Mouse (Mus musculus): ENCODE data around the gene Ovol3. TPM values are rescaled to one million over a fixed set of nuclear protein-coding genes. Genes with fewer than 3 reads are reported as not detected.

Ovol3 gene
- not detected in 2 replicates for polyA plus RNA-seq (2015; fragmentation: Nextera tagmentation; extraction: Ambion mirVana)

- no peak for ATAC-seq
- no peaks in the 10 kb centered on the region for H3K9me3 ChIP-seq
- H3K27me3 ChIP-seq (replicated peaks): no peaks in the 10 kb centered on the region
- 83% methylated on average over 4 of the region's 4 CpGs for WGBS
- H3K27ac ChIP-seq: no peak within 1 kb of the TSS
- peaks cover 8% of the 10 kb centered on the region for H3K4me1 ChIP-seq (replicated peaks)
- no peak within 1 kb of the TSS for H3K4me3 ChIP-seq (replicated peaks)
- peaks cover 6% of the 10 kb centered on the region for H3K36me3 ChIP-seq
- no peak within 1 kb of the TSS for H3K4me2 ChIP-seq (replicated peaks)
- no peak within 1 kb of the TSS for H3K9ac ChIP-seq
These were observed at the start of gene Ovol3 for GRCm38 (mm10) chr7:30235625-30236024. Gene Ovol3, minus strand, starts transcription at chr7:30235725.

- ATAC-seq: no peak
- WGBS: 78% methylated on average over 7 of the region's 7 CpGs
- no peaks in the 10 kb centered on the region for H3K27me3 ChIP-seq (replicated peaks)
- H3K4me2 ChIP-seq (replicated peaks): no peak overlapping the region
- no peaks in the 10 kb centered on the region for H3K9me3 ChIP-seq
- H3K9ac ChIP-seq: no peak overlapping the region
- no peak overlapping the region for H3K27ac ChIP-seq
- no peaks in the 10 kb centered on the region for H3K36me3 ChIP-seq
- H3K4me1 ChIP-seq (replicated peaks): peaks cover 4% of the 10 kb centered on the region; the same call in 1 of the 2 replicates
- no peak overlapping the region for H3K4me3 ChIP-seq (replicated peaks)
These were observed 47.2 kb upstream of the Ovol3 start for GRCm38 (mm10) chr7:30282740-30283139.

GRCm38 (mm10) chr7:30281522-30281921 is 46.0 kb upstream of the Ovol3 start:
- no peaks in the 10 kb centered on the region for H3K27me3 ChIP-seq (replicated peaks)
- H3K9me3 ChIP-seq: no peaks in the 10 kb centered on the region
- WGBS: 70% methylated on average over 4 of the region's 4 CpGs
- H3K4me2 ChIP-seq (replicated peaks): peak overlapping the region; percentile 86
- peaks cover 4% of the 10 kb centered on the region; the same call in 1 of the 2 replicates for H3K4me1 ChIP-seq (replicated peaks)
- H3K4me3 ChIP-seq (replicated peaks): no peak overlapping the region
- peak overlapping the region; percentile 98; the same call in 1 of the 2 replicates for H3K27ac ChIP-seq
- ATAC-seq: no peak
- no peaks in the 10 kb centered on the region for H3K36me3 ChIP-seq
- H3K9ac ChIP-seq: no peak overlapping the region

- Histone ChIP-seq H3K36me3 (no peaks in the 10 kb centered on the region), H3K4me1 (replicated peaks) (peaks cover 4% of the 10 kb centered on the region; the same call in 1 of the 2 replicates), H3K4me2 (replicated peaks) (peak overlapping the region; percentile 86), H3K4me3 (replicated peaks) (peak overlapping the region; percentile 82), H3K27ac (peak overlapping the region; percentile 98), H3K9ac (peak overlapping the region; percentile 38), H3K9me3 (no peaks in the 10 kb centered on the region), H3K27me3 (replicated peaks) (no peaks in the 10 kb centered on the region)
- under 1% methylated on average over 20 of the region's 20 CpGs for WGBS
- peak; percentile 83 for ATAC-seq
These were observed 45.2 kb upstream of the Ovol3 start for GRCm38 (mm10) chr7:30280670-30281138.

- Histone ChIP-seq H3K27me3 (replicated peaks) (no peaks in the 10 kb centered on the region), H3K4me3 (replicated peaks) (peak within 1 kb of the TSS; percentile 82), H3K4me1 (replicated peaks) (peaks cover 4% of the 10 kb centered on the region; the same call in 1 of the 2 replicates), H3K9me3 (no peaks in the 10 kb centered on the region), H3K4me2 (replicated peaks) (peak within 1 kb of the TSS; percentile 86), H3K9ac (peak within 1 kb of the TSS; percentile 54), H3K36me3 (no peaks in the 10 kb centered on the region), H3K27ac (peak within 1 kb of the TSS; percentile 98)
- WGBS: under 1% methylated on average over 49 of the region's 49 CpGs
- ATAC-seq: peak; percentile 98
These were observed 44.6 kb upstream of the Ovol3 start, which contains the start of the genes Thap8 and Wdr62 for GRCm38 (mm10) chr7:30279951-30280669. Gene Thap8, plus strand, starts transcription at chr7:30280094. Gene Wdr62, minus strand, starts transcription at chr7:30280419.

GRCm38 (mm10) chr7:30279536-30279935 is 44.0 kb upstream of the Ovol3 start:
- peak overlapping the region; percentile 98 for H3K27ac ChIP-seq
- peak; percentile 35; the same call in 1 of the 2 replicates for ATAC-seq
- no peaks in the 10 kb centered on the region for H3K27me3 ChIP-seq (replicated peaks)
- peak overlapping the region; percentile 82 for H3K4me3 ChIP-seq (replicated peaks)
- H3K36me3 ChIP-seq: no peaks in the 10 kb centered on the region
- peak overlapping the region; percentile 86 for H3K4me2 ChIP-seq (replicated peaks)
- WGBS: 0% methylated on average over 6 of the region's 6 CpGs
- H3K4me1 ChIP-seq (replicated peaks): peaks cover 4% of the 10 kb centered on the region; the same call in 1 of the 2 replicates
- no peaks in the 10 kb centered on the region for H3K9me3 ChIP-seq
- peak overlapping the region; percentile 54 for H3K9ac ChIP-seq

- Histone ChIP-seq H3K27ac (no peak overlapping the region), H3K9ac (no peak overlapping the region), H3K4me1 (replicated peaks) (peaks cover 4% of the 10 kb centered on the region; the same call in 1 of the 2 replicates), H3K9me3 (no peaks in the 10 kb centered on the region), H3K36me3 (no peaks in the 10 kb centered on the region), H3K4me2 (replicated peaks) (peak overlapping the region; percentile 86), H3K4me3 (replicated peaks) (no peak overlapping the region), H3K27me3 (replicated peaks) (no peaks in the 10 kb centered on the region)
- ATAC-seq: no peak
- 40% methylated on average over 2 of the region's 2 CpGs for WGBS
These were observed 43.4 kb upstream of the Ovol3 start for GRCm38 (mm10) chr7:30278911-30279310.

GRCm38 (mm10) chr7:30274383-30274782 is 38.9 kb upstream of the Ovol3 start:
- Histone ChIP-seq H3K4me1 (replicated peaks) (peaks cover 1% of the 10 kb centered on the region; the same call in 1 of the 2 replicates), H3K27ac (no peak overlapping the region), H3K36me3 (no peaks in the 10 kb centered on the region), H3K27me3 (replicated peaks) (no peaks in the 10 kb centered on the region), H3K4me3 (replicated peaks) (no peak overlapping the region), H3K9me3 (no peaks in the 10 kb centered on the region), H3K4me2 (replicated peaks) (no peak overlapping the region), H3K9ac (no peak overlapping the region)
- WGBS: 53% methylated on average over 6 of the region's 6 CpGs
- ATAC-seq: no peak

GRCm38 (mm10) chr7:30269641-30270040 is 34.1 kb upstream of the Ovol3 start:
- Histone ChIP-seq H3K27ac (no peak overlapping the region), H3K27me3 (replicated peaks) (no peaks in the 10 kb centered on the region), H3K4me2 (replicated peaks) (no peak overlapping the region), H3K36me3 (no peaks in the 10 kb centered on the region), H3K9me3 (no peaks in the 10 kb centered on the region), H3K4me3 (replicated peaks) (no peak overlapping the region), H3K4me1 (replicated peaks) (no peaks in the 10 kb centered on the region), H3K9ac (no peak overlapping the region)
- ATAC-seq: no peak
- 91% methylated on average over 4 of the region's 4 CpGs for WGBS

- Histone ChIP-seq H3K9me3 (no peaks in the 10 kb centered on the region), H3K9ac (no peak overlapping the region), H3K36me3 (no peaks in the 10 kb centered on the region), H3K27me3 (replicated peaks) (no peaks in the 10 kb centered on the region), H3K4me1 (replicated peaks) (no peaks in the 10 kb centered on the region), H3K4me2 (replicated peaks) (no peak overlapping the region), H3K4me3 (replicated peaks) (no peak overlapping the region), H3K27ac (no peak overlapping the region)
- WGBS: 78% methylated on average over 3 of the region's 3 CpGs
- ATAC-seq: no peak
These were observed 31.3 kb upstream of the Ovol3 start for GRCm38 (mm10) chr7:30266780-30267179.

GRCm38 (mm10) chr7:30265935-30266334 is 30.4 kb upstream of the Ovol3 start:
- Histone ChIP-seq H3K27me3 (replicated peaks) (no peaks in the 10 kb centered on the region), H3K4me1 (replicated peaks) (no peaks in the 10 kb centered on the region), H3K4me2 (replicated peaks) (no peak overlapping the region), H3K36me3 (no peaks in the 10 kb centered on the region), H3K4me3 (replicated peaks) (no peak overlapping the region), H3K9ac (no peak overlapping the region), H3K9me3 (no peaks in the 10 kb centered on the region), H3K27ac (no peak overlapping the region)
- WGBS: 91% methylated on average over 7 of the region's 7 CpGs
- no peak for ATAC-seq

- Histone ChIP-seq H3K4me1 (replicated peaks) (no peaks in the 10 kb centered on the region), H3K27me3 (replicated peaks) (no peaks in the 10 kb centered on the region), H3K4me2 (replicated peaks) (no peak overlapping the region), H3K9me3 (no peaks in the 10 kb centered on the region), H3K4me3 (replicated peaks) (no peak overlapping the region), H3K36me3 (no peaks in the 10 kb centered on the region), H3K9ac (no peak overlapping the region), H3K27ac (no peak overlapping the region)
- ATAC-seq: no peak
- 90% methylated on average over 5 of the region's 5 CpGs for WGBS
These were observed 30.0 kb upstream of the Ovol3 start for GRCm38 (mm10) chr7:30265531-30265930.

Measured in intestine, embryonic 15.5 days (tissue).